Comparison of ENCODE assay signal across 8 mouse cellular contexts in the genomic region with DNA sequence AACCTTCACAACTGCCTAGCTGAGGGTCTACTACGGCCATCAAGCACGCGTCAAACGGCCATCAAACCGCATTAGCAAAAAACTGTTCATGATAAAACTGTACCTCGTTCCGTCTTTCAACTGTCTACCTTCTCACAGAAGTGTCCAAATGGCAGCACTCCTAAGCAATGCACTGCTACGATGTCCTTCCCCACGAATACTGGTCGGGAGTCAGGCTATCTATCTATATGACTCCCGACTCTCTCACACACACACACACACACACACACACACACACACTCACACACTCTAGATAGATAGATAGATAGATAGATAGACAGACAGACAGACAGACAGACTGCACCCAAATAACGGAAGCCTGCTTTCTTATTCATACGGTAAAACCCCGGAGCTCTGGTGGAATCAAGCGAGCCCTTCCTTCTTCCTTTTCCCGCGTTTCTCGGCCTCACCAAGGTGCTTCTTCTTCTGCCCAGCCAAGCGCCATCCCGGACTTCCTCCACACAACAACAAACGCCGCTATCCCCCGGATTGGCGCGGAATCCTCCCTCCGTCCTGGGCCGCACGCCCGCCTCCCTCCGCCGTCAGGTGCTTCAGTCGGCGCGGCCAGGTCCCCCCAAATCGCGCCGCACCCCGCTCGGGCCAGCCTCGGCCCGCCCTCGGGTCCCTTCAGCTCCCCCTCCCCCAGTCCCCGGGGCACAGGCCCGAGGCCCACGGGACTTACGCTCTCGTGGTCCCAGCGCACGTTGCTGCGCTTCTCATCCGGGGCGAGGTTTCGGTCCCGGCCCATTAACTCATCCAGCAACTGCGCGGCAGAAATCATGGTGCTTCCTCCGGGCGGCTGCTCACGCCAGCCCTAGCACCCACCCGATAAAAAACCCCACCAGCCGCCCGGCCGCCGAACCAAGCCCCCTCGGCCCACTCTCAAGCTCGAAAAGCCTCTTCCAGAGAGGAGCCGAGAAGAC. TPM values are rescaled to one million over a fixed set of nuclear protein-coding genes. Genes with fewer than 3 reads are reported as not detected.
DNase-seq lines count a peak whose midpoint lies in the region; ATAC-seq and TF ChIP-seq lines count a peak whose summit lies in the region.

No protein-coding gene starts in this region.

- peak overlapping the region; percentile 72 for H3K4me3 ChIP-seq in lung, adult 2 months (replicated peaks; ENCODE audit: extremely low read depth, low read depth, low read length)
- peak overlapping the region; percentile 89 for H3K4me3 ChIP-seq in embryonic facial prominence, embryonic 15.5 days (replicated peaks)
- H3K4me3 ChIP-seq in intestine, embryonic 15.5 days (replicated peaks): peak overlapping the region; percentile 100
- peak overlapping the region; percentile 90 for H3K4me3 ChIP-seq in macrophage (ENCODE audit: inconsistent target)

- H3K9ac ChIP-seq in embryonic facial prominence, embryonic 15.5 days: peak overlapping the region; percentile 97
- H3K9ac ChIP-seq in intestine, embryonic 15.5 days: peak overlapping the region; percentile 100

- H3K79me2 ChIP-seq in macrophage (ENCODE audit: inconsistent target): peaks cover 51% of the 10 kb centered on the region

- no peaks in the 10 kb centered on the region for H3K36me3 ChIP-seq in embryonic facial prominence, embryonic 15.5 days
- no peaks in the 10 kb centered on the region for H3K36me3 ChIP-seq in intestine, embryonic 15.5 days
- H3K36me3 ChIP-seq in macrophage (ENCODE audit: inconsistent target): no peaks in the 10 kb centered on the region

- peak overlapping the region; percentile 96 for H3K27ac ChIP-seq in embryonic facial prominence, embryonic 15.5 days (replicated peaks)
- H3K27ac ChIP-seq in intestine, embryonic 15.5 days: peak overlapping the region; percentile 97
- H3K27ac ChIP-seq in macrophage: peak overlapping the region; percentile 76

- TF ChIP-seq POLR2A in lung, adult 2 months (IDR thresholded peaks at IDR 0.05; ENCODE audit: borderline replicate concordance, extremely low read depth, low read depth, low read length): no peak

- no peaks in the 10 kb centered on the region for H3K9me3 ChIP-seq in embryonic facial prominence, embryonic 15.5 days (replicated peaks)
- no peaks in the 10 kb centered on the region for H3K9me3 ChIP-seq in intestine, embryonic 15.5 days

- TF ChIP-seq CTCF in lung, adult 2 months (IDR thresholded peaks at IDR 0.05; ENCODE audit: insufficient read depth, low read length): no peak

- H3K4me2 ChIP-seq in embryonic facial prominence, embryonic 15.5 days (replicated peaks): peak overlapping the region; percentile 60
- peak overlapping the region; percentile 65 for H3K4me2 ChIP-seq in intestine, embryonic 15.5 days (replicated peaks)

- DNase-seq in lung, adult 2 months: no peak
- no peak for DNase-seq in lung, postnatal 25 days (ENCODE audit: low spot score)
- peak; percentile 79 for DNase-seq in testis, postnatal 10 days (ENCODE audit: low spot score)
- no peak for DNase-seq in layer of hippocampus, postnatal 14 days (ENCODE audit: low spot score in 2 of 2)

- H3K27me3 ChIP-seq in embryonic facial prominence, embryonic 15.5 days: no peaks in the 10 kb centered on the region
- H3K27me3 ChIP-seq in intestine, embryonic 15.5 days (replicated peaks): no peaks in the 10 kb centered on the region

- peaks cover 13% of the 10 kb centered on the region for H3K4me1 ChIP-seq in lung, adult 2 months (ENCODE audit: control insufficient read depth, insufficient read depth, low read length)
- H3K4me1 ChIP-seq in embryonic facial prominence, embryonic 15.5 days: peaks cover 27% of the 10 kb centered on the region
- H3K4me1 ChIP-seq in intestine, embryonic 15.5 days (replicated peaks): peaks cover 15% of the 10 kb centered on the region

- peak; percentile 50 for ATAC-seq in activated CD4-positive, CD25-positive, alpha-beta regulatory T cell, adult 4 months
- ATAC-seq in embryonic facial prominence, embryonic 15.5 days (ENCODE audit: insufficient number of reproducible peaks, low FRiP score, low TSS enrichment, low read depth): peak; percentile 71
- ATAC-seq in intestine, embryonic 15.5 days: peak; percentile 71

- WGBS in lung, adult 2 months: under 1% methylated on average over 66 of the region's 67 CpGs
- WGBS in embryonic facial prominence, embryonic 15.5 days: 1% methylated on average over 67 of the region's 67 CpGs
- under 1% methylated on average over 67 of the region's 67 CpGs for WGBS in intestine, embryonic 15.5 days
- WGBS in macrophage (ENCODE audit: missing documents): under 1% methylated on average over 61 of the region's 67 CpGs

RNA-seq across cellular contexts. Expression of gene Luc7l3, which starts 0.5 kb away (rescaled TPM):
- polyA plus RNA-seq in lung, adult 2 months (2012; rRNA removed): 10.0 and 16.1 TPM in 2 replicates
- polyA plus RNA-seq in activated CD4-positive, CD25-positive, alpha-beta regulatory T cell, adult 4 months (2017; shearing (Covaris generic)): 100 to 1,000 TPM; 144 to 155 TPM
- 106 and 112 TPM in 2 replicates for polyA plus RNA-seq in embryonic facial prominence, embryonic 15.5 days (2015; fragmentation: Nextera tagmentation; extraction: Ambion mirVana)
- 85.9 and 103 TPM in 2 replicates for polyA plus RNA-seq in intestine, embryonic 15.5 days (2015; fragmentation: Nextera tagmentation; extraction: Ambion mirVana)
- 100 to 1,000 TPM; 264 to 986 (median 514) TPM for total RNA-seq in macrophage (2018; cell fraction: chromatin; rRNA removed)
- 10 to 100 TPM; 25.9 to 72.8 (median 42.3) TPM for total RNA-seq in macrophage (2018; cell fraction: cytosol; rRNA removed)
- total RNA-seq in macrophage (2018; cell fraction: nucleus; rRNA removed): 100 to 1,000 TPM; 133 to 444 (median 250) TPM
- 57.8 to 99.2 TPM (median 95.9 TPM) in 3 replicates for polyA plus RNA-seq in macrophage (2018)
- 100 to 1,000 TPM; 119 to 127 TPM for total RNA-seq in layer of hippocampus, postnatal 14 days (2021)

RNA-seq across cellular contexts. Expression of gene Ankrd40, which starts 6.6 kb away (rescaled TPM):
- 193 and 235 TPM in 2 replicates for polyA plus RNA-seq in lung, adult 2 months (2012; rRNA removed)
- polyA plus RNA-seq in activated CD4-positive, CD25-positive, alpha-beta regulatory T cell, adult 4 months (2017; shearing (Covaris generic)): 10 to 100 TPM; 11.8 to 13.2 TPM
- polyA plus RNA-seq in embryonic facial prominence, embryonic 15.5 days (2015; fragmentation: Nextera tagmentation; extraction: Ambion mirVana): 22.9 and 24.5 TPM in 2 replicates
- 22.0 and 23.0 TPM in 2 replicates for polyA plus RNA-seq in intestine, embryonic 15.5 days (2015; fragmentation: Nextera tagmentation; extraction: Ambion mirVana)
- total RNA-seq in macrophage (2018; cell fraction: chromatin; rRNA removed): 10 to 100 TPM; 18.9 to 81.5 (median 44.1) TPM
- total RNA-seq in macrophage (2018; cell fraction: cytosol; rRNA removed): 10 to 100 TPM; 47.9 to 86.4 (median 61.7) TPM
- 10 to 100 TPM; 26.7 to 81.7 (median 44.8) TPM for total RNA-seq in macrophage (2018; cell fraction: nucleus; rRNA removed)
- polyA plus RNA-seq in macrophage (2018): 51.9 to 117 TPM (median 63.5 TPM) in 3 replicates
- 100 to 1,000 TPM in 1 of 2 experiments, 10 to 100 TPM in 1; 99.2 to 104 TPM for total RNA-seq in layer of hippocampus, postnatal 14 days (2021)

RNA-seq across cellular contexts. Expression of gene Gm21885, which starts 39.6 kb away (rescaled TPM):
- not detected in 2 replicates for polyA plus RNA-seq in lung, adult 2 months (2012; rRNA removed)
- 1 to 10 TPM in 1 of 2 experiments, not detected in 1; 2.6 TPM for polyA plus RNA-seq in activated CD4-positive, CD25-positive, alpha-beta regulatory T cell, adult 4 months (2017; shearing (Covaris generic))
- 0.60 TPM in 1 of 2 replicates, not detected in the other for polyA plus RNA-seq in embryonic facial prominence, embryonic 15.5 days (2015; fragmentation: Nextera tagmentation; extraction: Ambion mirVana)
- polyA plus RNA-seq in intestine, embryonic 15.5 days (2015; fragmentation: Nextera tagmentation; extraction: Ambion mirVana): 44.6 and 53.2 TPM in 2 replicates
- total RNA-seq in macrophage (2018; cell fraction: chromatin; rRNA removed): not detected
- total RNA-seq in macrophage (2018; cell fraction: cytosol; rRNA removed): not detected
- total RNA-seq in macrophage (2018; cell fraction: nucleus; rRNA removed): not detected
- not detected in 3 replicates for polyA plus RNA-seq in macrophage (2018)
- total RNA-seq in layer of hippocampus, postnatal 14 days (2021): not detected

Comparison
In these comparisons a context has a peak if more than half of its experiments do, and no peak if none do; other contexts are left out.
1. RNA of gene Gm21885, which starts 39.6 kb away (polyA plus RNA-seq): 44.6 to 53.2 TPM in intestine, embryonic 15.5 days; 2.6 TPM in activated CD4-positive, CD25-positive, alpha-beta regulatory T cell, adult 4 months, 0.60 TPM in embryonic facial prominence, embryonic 15.5 days, not detected in lung, adult 2 months and not detected in macrophage; every median in the first group is over 10 times any median in the second.
2. Peak in every context shown above with its lines, with median percentiles within 50 percentile points of each other: H3K4me3 ChIP-seq, ATAC-seq and H3K27ac ChIP-seq.